Mouse (Mus musculus): Measurements from ENCODE around the gene Dnmt3a.

Dnmt3a gene

DNA sequence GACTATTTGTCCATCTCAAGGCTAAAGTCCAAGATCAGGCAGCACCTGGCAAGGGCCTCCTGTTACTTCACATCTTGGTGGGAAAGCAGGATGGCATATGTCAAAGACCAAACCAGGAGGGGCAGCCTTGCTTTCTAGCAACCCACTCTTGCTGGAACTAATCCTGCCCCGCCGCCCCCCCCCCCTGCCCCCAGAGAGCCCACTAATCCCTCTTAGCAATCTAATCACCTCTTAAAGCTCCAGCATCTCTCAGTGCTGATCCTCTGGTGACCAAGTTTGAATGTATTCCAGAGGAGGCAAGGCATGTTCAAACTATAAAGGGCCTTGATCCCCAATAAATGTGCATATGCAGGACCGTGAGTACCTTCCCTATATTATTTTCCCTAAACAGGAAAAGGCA, 18.8 kb upstream of the Dnmt3a start:
- DNase-seq (ENCODE audit: low read depth, low spot score): no peak

DNA sequence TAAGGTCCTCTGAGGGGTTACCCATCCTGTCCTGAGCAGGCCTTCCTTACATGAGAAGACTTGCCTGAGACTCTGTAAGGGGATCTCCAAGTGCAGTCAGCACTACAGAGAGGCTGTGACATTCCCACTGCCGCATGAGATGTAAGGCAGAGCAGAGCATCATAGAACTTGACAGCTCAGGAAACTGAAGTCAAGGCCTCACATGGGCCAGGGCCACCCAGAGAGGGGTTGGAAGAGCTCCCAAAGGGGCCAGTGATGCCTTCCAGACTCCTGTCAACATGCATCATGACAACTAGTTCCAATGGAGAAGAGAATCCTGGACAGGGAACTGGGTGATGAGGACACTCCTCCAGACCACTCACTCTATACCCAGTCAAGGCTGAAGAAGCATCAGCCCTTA, 18.3 kb upstream of the Dnmt3a start:
- DNase-seq (ENCODE audit: low read depth, low spot score): no peak

DNA sequence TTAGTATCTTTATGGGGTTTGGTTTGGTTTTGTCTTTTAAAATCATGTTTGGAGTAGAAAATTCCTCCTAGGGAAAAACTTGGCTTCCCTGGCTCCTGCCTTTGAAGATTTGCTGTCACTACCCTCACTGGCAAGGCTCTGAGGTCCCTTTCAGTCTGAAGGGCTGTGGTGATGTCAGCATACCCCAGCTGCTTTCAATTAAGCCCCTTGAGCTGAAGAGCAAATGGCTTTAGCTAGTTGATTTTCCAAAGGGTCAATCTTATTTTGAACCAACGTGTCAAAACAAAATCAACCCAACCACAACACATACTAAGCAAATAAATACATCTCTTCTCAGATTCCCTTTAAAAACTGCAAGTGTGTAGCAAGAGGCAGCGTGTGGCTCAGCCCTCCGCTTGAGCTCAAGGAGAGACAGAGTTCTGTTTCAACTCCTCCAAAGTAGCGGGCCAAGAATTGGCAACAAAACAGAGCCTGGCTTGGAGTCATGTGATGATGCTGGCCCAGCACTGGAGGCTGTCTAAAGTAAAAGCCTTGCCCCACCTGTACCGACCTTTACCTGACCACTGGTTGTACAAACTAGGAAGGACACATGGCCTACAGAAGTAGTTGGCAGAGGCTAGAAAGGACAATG, 17.3 kb upstream of the Dnmt3a start:
- peak; percentile 68 for DNase-seq (ENCODE audit: low read depth, low spot score)

DNA sequence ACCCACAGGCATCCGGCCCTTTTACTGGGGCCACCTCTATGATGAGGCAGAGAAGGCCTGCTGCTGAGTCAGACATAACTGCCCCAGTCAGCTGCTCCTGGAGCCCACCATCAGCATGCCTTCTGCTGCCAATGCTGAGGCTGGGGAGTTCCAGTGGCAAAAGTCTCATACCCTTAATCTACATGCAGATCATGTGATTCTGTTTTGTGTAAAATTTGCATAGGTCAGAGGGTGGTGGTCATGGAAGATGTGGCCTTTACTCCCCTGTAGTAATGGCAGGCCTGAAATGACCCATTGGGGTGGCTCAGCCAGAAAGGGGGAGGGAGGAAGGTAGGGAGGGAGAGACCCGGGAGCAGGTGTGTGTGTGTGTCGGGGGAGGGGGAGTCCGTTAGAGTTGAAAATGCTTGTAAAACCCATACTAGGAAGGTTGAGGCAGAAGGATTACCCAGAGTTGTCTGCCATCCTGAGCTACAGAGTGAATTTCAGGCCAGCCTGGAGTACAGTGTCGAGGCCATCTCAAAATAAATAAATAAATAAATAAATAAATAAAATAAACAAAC, 16.1 kb upstream of the Dnmt3a start:
- DNase-seq (ENCODE audit: low read depth, low spot score): no peak

DNA sequence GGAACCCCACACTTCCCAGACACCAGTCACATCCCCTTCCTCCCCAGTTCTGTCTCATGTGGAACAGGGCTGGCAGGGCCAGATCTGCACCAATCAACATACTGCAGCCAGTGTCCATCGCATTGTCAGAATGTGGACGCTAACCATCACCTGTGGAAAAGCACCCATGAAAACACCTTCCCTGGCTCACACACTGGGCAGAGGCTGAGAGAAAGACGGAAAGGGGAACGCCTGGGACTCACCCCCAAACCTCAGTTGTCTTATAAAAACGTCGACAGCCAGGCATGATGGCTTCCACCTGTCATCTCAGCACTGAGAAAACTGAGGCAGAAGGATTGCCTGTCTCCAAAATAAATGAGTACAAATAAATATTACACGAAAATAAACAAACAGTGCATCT, 14.6 kb upstream of the Dnmt3a start:
- DNase-seq (ENCODE audit: low read depth, low spot score): no peak

DNA sequence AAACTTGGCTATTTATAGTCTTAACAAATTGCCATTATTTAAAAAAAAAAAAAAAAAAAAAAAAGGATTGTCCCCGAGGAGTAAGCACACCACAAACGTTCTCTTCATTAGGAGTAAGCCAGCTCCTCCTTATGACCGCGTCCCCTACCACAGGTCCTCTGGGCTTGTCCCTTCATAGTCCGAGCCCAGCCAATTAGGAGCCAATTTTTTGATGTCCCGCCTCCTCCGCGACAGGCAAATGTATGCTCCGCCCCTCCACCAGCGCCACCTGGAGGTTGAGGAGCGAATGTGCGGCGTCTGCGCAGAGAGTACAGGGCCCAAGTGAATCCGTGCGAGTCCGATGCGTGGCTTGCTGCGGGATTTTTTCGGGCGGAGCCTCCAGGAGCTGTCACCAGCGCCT, 14.1 kb upstream of the Dnmt3a start:
- DNase-seq (ENCODE audit: low read depth, low spot score): peak; percentile 93

DNA sequence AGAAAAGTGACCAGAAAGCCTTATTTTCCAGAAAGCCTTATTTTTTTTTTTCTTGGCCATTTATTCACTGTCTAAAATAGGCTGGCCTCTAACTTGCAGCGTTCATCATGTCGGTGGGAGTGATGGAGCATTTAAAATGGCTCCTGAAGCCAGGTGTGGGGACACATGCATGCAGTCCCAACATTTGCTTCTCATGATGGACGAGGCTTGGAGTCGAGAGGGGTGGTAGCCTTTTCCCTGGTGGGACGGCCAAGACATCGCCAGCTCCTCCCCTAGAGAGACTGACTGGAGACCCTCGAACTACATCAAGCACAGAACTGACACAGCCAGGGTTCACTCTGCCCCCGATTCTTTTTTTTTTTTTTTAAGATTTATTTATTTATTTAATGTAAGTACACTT, 13.6 kb upstream of the Dnmt3a start:
- no peak for DNase-seq (ENCODE audit: low read depth, low spot score)

DNA sequence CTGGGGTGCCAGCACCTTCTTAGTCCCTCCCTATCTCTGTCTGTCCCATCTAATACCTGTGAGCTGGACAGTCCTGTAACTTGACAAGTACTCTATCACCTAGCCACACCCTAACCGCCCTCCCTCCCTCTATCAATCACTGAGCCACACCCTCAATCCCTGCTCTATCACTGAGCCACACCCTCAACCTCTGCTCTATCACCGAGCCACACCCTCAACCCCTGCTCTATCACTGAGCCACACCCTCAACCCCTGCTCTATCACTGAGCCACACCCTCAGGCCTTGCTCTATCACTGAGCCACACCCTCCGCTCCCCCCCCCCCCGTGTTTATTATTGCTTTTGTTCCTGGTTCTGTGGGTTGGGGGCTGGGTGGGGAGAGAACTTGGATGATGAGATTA, 10.2 kb upstream of the Dnmt3a start:
- DNase-seq (ENCODE audit: low read depth, low spot score): no peak

DNA sequence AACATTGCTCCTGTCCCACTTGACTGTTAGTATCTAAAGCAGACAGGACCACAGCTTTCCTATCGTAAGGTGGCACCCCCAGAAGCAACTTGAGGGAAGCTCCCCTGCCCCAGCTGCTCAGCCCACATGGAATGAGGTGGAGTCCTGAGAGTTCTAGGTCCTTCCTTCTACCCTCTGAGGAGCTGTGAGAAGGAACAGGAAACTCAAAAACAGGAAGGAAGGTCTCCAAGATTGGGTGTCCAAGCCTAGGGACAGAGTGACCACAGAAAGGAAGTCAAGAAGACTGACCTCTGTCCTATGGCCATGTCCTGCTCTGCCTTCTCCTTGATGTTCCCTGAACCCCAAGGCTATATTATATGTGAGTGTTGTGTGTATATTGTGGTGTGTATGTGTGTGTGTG, 6.3 kb upstream of the Dnmt3a start:
- DNase-seq (ENCODE audit: low read depth, low spot score): no peak

DNA sequence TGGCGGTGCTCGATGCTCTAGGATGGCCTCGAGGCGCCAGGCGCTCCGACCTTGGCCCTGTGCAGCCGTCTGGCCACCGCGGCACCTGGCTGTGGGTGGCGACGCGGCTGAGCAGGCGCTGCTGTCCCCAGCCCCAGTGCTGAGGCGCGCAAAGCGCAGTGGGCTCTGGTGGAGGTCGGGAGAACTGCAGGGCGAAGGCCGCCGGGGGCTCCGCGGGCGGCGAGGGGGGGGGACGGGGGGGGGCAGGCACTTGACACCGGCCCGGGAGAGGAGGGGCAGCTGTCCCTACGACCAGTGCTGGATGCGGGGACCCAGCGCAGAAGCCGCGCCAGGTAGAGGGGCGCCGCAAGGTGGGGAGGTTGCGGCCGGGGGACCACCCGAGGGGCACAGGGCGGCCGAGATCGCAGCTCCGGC, 471 bp downstream of the Dnmt3a start:
- peak; percentile 85 for DNase-seq (ENCODE audit: low read depth, low spot score)

DNA sequence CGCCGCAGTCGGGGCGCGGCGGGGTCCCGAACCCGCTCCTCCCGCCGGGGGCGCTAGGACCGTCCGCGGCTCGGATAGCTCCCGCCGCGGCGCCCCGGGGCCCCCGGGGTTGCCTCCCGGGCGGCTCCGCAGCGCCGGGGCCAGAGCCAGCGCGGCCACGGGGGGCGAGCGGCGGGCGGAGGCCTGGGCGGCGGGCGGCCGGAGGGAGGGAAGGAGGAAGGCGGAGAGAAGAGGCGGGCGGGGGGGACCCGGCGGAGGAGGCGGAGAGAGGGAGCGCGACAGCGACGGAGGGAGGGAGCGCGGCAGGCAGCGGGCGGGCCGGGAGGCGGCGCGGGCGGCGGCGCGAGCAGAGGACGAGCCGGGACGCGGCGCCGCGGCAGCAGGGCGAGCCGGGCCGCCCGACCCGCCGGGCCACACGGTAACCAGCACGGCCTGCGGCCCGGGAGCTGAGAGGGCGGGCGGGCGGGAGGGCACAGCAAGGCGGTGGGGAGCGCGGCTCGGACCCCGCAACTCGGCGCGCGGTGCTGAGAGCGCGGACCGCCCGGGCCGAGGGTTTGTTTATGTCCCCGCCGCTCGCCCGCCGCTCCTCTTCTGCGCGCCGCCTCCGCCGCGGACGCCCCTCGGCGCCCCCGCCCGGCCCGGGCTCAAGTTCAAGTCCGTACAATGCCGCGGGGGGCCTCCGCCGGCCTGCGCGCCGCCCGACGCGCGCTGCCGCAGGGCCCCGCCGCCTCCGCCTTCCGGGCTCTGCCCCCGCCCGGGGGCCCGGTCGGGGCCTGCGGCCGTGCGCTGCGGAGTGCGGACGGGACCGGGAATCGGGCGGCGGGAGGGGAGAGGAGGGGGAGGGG, 1.1 kb downstream of the Dnmt3a start:
- DNase-seq (ENCODE audit: low read depth, low spot score): no peak

DNA sequence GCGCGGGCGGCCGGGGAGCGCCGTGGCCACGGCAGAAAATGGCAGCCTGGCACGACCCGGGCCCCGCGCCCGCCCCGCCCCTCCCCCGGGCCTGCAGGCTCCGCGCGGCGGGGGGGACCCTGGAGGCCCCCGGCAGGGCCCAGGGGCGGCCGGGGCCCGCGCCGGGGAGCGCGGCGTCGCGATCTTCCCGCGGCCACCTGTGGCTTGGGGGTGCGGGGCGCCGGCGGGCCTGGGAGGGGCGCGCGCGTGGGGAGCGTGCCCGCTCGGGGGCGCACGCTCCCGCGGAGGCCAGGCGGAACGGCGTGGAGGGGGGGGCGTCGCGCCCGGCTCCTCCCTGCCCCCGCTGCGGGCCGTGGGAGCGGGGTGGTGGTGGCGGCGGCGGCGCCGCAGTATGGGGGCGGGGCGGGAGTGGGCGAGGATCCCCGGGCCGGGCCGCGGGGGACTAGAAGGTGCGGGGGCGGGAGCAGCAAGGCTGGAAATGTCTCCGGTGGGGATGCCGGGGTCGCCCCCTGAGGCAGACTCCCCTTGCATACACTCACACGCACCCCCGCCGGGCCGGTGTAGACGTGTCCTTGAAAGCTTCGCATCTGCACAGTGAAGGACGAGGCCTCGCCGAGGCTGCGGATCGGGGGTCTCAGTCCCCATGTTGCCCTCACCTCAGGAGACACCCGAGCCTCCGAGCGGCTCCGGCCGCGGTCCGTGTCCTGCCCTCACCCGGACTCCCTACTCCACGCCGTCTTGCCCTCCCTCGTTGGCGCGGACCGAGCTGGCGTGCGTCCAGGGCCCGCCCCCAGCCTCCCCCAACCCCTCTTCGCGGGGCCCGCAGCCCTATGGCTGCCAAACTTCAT, 2.0 kb downstream of the Dnmt3a start:
- no peak for DNase-seq (ENCODE audit: low read depth, low spot score)

DNA sequence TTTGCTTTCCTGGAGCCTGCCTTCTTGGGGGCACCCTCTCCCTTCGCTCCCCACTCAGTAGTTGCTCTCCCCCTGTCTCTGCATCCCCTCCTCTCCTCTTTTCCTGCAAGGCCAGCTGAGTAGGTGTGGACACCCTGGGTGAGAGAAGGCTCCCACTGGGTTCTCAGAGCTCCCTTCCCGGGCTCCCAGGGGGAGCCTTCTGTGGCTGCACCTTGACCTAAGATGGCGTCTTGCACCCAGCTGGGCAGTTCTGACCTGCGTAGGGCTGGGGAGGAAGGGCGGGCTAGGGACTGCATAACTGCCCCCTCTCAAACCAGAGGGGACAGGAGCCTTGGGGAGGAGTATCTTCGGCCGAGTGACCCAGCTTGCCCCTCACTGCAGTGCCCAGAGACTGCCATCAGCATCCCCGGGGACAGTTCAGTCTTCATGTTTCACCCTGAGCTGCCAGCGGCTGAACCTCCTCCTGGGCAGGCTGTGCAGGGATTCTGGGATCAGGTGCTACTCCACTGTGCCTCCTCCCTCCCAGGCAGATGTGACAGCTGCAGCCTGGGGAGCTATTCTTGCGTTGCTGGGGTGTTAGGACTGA, 2.7 kb downstream of the Dnmt3a start:
- DNase-seq (ENCODE audit: low read depth, low spot score): no peak

DNA sequence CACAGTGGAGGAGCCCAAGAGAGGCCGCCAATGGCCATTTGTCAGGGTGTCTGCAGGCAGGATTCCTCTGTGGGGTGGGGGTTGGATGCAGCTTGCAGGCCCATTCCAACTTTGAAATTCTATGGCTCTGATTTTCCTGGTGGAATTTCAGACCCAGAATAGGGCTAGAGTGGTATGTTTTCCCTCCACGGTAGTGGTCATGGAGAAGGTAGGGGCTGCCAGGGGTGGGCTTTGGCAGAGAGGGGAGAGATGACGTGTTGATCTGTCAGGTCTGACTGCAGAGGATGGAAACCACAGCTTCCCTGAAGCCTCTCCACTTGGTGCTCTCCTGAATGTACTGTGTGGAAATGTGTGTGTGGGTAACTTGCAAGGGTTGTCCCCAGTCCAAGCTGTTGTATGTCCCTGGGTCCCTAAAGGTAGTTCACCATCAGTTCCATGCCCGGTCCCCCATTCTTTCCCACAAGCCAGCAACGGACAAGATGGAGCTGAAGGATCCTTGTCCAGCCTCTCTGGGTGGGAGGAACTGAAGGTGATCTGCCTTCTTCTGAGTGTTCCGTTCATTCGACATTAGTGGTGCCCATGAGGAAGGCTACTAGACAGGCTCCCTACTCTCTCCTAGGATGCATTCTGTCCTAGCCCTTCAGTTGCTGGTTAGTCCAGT, 3.8 kb downstream of the Dnmt3a start:
- DNase-seq (ENCODE audit: low read depth, low spot score): no peak

DNA sequence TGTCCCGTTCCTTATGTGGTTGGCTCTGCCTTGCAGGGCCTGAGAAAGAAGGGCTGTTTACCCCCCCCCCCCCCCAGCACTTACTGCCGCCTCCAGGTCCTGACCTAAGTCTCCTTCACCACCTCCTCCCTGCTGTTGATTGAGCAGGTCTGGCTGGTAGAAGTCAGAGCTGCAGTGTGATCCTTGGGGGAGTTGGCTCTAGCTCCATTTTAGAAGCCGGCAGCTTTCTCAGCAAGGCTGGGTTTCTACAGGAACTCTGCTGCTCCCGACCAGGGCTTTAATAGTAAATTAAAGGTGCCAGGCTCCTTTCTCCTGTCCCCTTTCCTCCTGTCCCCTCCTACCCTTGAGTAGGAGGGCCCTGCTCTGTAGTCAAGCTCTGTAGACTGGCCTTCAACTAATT, 4.6 kb downstream of the Dnmt3a start:
- no peak for DNase-seq (ENCODE audit: low read depth, low spot score)

DNA sequence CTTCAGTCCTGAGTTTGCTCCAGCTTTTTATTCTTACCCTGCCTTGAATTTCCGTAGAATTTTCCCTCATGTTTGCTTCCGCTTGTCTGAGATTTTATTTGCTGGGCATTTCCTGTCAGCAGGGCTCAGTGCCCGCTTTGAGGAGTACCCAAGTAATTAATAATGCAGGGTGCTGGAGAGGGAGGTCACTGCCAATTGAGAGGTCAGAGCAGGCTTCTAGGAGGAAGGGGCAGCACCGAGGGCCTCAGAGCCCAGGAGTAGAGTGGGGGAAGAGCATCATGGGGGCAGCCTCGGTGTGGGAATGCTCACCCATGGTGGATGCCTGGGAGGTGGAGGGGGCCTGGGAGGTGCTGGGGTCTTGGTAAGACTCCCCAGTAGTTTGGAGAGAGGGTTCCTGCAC, 5.8 kb downstream of the Dnmt3a start:
- DNase-seq (ENCODE audit: low read depth, low spot score): no peak

DNA sequence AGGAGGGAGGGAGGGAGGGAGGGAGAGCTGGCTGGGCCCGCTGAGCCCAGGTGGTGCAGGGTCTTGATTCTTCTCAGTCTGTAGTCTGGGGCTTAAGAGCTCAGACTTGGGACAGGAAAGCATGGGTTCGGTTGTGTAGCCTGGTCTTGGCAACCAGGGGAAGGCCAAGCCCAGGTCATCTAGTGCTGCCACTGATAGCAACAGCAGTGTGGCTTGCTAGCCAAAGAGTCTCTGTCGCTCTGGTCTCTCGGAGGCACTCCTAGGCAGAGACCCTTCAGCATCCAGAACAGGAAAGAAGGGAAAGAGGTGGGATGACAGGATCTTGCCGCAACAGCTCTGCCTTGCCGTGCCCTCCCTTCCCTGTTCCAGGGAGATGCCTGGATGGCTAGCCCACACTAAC, 6.4 kb downstream of the Dnmt3a start:
- DNase-seq (ENCODE audit: low read depth, low spot score): no peak

DNA sequence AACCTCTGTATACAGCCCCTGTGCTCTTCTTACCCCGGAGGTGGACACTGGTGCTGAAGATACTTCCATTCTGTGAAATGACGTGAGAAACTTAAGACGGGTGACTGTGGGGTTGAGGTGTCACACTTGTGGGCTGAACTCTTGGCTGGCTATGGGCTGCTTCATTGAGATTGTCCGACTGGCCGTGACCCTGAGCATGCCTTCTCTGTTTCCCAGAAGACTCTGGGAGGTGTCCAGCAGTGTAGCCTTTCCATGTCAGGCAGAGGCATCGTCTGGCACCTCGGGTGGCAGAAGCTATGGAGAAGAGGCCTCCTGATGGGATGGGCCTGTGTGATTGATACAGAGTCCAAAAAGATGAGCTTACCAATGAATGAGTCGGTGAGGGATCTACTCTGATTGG, 7.3 kb downstream of the Dnmt3a start:
- DNase-seq (ENCODE audit: low read depth, low spot score): no peak

DNA sequence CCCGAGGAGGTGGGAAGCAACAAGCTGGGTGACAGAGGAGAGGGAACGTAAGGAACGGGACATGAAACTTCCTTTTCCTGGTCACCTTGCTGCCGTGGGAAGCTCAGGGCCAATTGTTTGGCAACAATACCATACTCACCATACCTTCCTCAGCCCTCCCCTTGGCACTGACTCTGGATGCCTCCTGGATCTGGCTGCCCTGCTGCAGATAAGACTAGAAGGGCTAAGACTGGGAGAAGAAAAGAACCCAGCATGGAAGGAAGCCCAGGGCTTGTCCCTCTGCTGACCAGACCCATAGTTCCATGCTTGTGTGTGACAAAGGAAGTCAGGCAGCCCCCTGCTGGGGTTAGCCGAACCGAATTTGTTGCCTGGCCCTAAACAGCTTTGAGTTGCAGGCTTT, 9.6 kb downstream of the Dnmt3a start:
- no peak for DNase-seq (ENCODE audit: low read depth, low spot score)

DNA sequence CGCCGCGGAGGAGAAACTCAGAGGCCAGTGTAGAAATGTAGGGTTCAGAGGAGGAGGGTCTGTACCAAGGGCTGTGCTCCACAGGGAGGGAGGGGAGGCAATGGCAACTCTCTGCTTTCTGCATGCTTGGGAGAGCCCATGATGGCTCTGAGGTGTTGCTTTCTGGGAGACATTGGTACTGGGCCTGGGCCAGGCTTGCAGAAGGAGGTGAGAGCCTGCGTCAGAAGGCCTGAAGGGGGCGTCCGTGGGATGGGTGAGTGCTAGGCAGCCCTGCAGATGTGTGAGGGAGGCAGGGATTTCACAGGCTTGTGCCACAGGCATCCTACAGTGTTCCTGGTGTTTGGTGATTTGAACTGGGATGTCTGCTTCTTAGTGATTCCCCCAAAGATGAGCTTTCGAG, 11.2 kb downstream of the Dnmt3a start:
- DNase-seq (ENCODE audit: low read depth, low spot score): no peak

DNA sequence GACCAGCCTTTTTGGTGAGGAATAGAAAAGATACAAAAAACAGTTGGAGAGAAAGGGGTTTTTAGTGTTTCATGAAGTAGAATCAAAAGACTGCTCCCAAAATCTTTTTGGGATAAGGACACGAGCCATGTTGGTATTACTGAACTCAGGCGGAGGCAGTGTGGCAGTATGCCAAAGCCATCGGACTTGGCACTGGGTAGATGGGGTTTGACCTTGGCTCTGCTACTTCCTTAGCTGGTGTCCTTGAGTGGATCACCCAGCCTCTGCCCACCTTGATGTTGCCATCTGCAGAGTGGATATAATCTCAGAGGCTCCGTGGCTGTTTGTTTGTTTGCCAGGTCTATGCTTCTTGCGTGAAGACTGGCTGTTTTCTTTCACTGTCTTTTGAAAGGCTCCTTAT, 11.8 kb downstream of the Dnmt3a start:
- no peak for DNase-seq (ENCODE audit: low read depth, low spot score)
